Mouse (Mus musculus) lung, embryonic 15.5 days (tissue): ENCODE data around the gene Pou2af1. TPM values are rescaled to one million over a fixed set of nuclear protein-coding genes. Genes with fewer than 3 reads are reported as not detected.

Experiments used
- ATAC-seq: fragments of 200-750 bp; cut with Nextera tagmentation; 2 replicates; pipeline ENCODE4 v1.8.0; 2017; ENCODE audit warnings: moderate number of reproducible peaks, borderline replicate concordance; ENCODE audit not compliant: low FRiP score, low TSS enrichment; ENCODE audit errors: extremely low read depth
- H3K27ac ChIP-seq: fragments of 300-500 bp; sonication (generic); 2 replicates; pipeline ENCODE4 v1.5.1; 2015; ENCODE audit warnings: moderate library complexity, mild to moderate bottlenecking, inconsistent platforms
- H3K27me3 ChIP-seq: fragments of 300-500 bp; sonication (generic); 2 replicates; pipeline ENCODE4 v1.6.1; 2015; ENCODE audit warnings: inconsistent platforms
- H3K36me3 ChIP-seq: fragments of 300-500 bp; sonication (generic); 2 replicates; pipeline ENCODE4 v1.6.1; 2015; ENCODE audit warnings: inconsistent platforms
- H3K4me1 ChIP-seq: fragments of 300-500 bp; sonication (generic); 2 replicates; pipeline ENCODE4 v1.6.1; 2015; ENCODE audit warnings: inconsistent platforms
- H3K4me2 ChIP-seq: fragments of 300-500 bp; sonication (generic); 2 replicates; pipeline ENCODE4 v1.6.1; 2015; ENCODE audit warnings: inconsistent platforms, mild to moderate bottlenecking, moderate library complexity
- H3K4me3 ChIP-seq: fragments of 300-500 bp; sonication (generic); 2 replicates; pipeline ENCODE4 v1.5.1; 2015; ENCODE audit warnings: mild to moderate bottlenecking, inconsistent platforms
- H3K9ac ChIP-seq: fragments of 300-500 bp; sonication (generic); 2 replicates; pipeline ENCODE4 v1.6.1; 2015; ENCODE audit warnings: inconsistent platforms
- H3K9me3 ChIP-seq: fragments of 300-500 bp; sonication (generic); 2 replicates; pipeline ENCODE4 v1.6.1; 2016; ENCODE audit warnings: inconsistent platforms
- WGBS: fragments of 180-500 bp; shearing (Covaris S2); methylation state at CpG from one replicate; pipeline ENCODE4 v1.1.7; 2015; 5-methylcytosine and 5-hydroxymethylcytosine counted together
- polyA plus RNA-seq: library from polyadenylated mRNA; unstranded; fragments of >200 nt; fragmentation: Nextera tagmentation; extraction: Ambion mirVana; gene quantifications from 2 replicates; pipeline ENCODE4 v1.2.1, GENCODE M21; 2015

The Pou2af1 gene
- polyA plus RNA-seq, 1 experiment from 2014 or later: 0.30 TPM

DNA sequence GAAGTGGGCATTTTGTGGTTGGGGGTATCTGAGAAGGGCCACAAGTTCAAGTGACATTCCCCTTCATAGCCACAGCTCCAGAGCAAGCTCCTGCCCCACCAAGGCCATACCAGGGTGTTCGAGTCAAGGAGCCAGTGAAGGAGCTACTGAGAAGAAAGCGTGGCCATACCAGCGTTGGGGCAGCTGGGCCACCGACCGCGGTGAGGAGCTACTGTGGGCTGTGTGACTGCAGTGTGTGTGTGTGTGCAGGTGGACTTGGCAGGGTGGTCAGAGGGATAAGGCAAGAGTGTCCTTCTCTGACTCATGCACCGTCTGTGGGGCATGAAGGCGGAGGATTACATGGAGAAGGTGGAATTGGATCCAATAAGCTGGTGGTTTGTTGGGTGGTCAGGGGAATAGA is 18.7 kb downstream of the Pou2af1 start:
- H3K4me3 ChIP-seq: no peak overlapping the region
- no peaks in the 10 kb centered on the region for H3K4me1 ChIP-seq
- H3K27me3 ChIP-seq: no peaks in the 10 kb centered on the region
- no peak overlapping the region for H3K4me2 ChIP-seq
- H3K9ac ChIP-seq: no peak overlapping the region
- no peaks in the 10 kb centered on the region for H3K36me3 ChIP-seq
- 91% methylated on average over 8 of the region's 8 CpGs for WGBS
- no peak for ATAC-seq
- H3K9me3 ChIP-seq: no peaks in the 10 kb centered on the region
- H3K27ac ChIP-seq: no peak overlapping the region

DNA sequence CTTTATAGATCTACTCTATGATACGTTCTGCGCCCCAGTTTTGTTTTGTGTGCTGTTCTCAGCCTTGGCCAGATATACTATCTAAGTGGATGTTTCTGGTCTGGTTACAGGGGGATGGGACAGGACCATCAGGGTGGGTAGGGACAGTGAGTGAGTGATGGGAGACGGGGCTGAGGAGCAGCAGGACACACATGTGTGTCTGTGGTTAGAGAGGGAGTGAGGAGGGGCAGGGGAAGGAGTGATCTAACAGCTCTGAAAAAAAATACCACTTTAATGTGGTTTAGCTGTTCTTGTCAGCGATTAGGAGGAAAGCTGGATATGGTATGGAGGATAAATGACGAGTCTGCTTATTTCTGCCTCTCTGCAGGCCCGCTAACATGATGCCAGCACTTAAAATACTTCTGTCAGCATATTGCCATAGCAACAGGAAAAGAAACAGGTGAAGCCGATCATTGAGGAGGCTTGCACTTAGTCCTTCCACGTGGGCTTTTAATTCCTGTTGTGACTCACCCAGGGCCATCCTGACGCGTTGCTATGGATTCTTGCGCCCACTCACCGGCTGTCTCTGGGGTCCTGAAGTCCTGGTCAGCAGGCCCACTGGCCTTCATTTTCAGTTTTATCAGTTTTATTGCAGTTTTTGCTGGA is 25.4 kb downstream of the Pou2af1 start:
- no peak overlapping the region for H3K27ac ChIP-seq
- ATAC-seq: no peak
- 44% methylated on average over 12 of the region's 12 CpGs for WGBS
- no peak overlapping the region for H3K9ac ChIP-seq
- no peak overlapping the region for H3K4me3 ChIP-seq
- H3K27me3 ChIP-seq: no peaks in the 10 kb centered on the region
- H3K9me3 ChIP-seq: no peaks in the 10 kb centered on the region
- no peaks in the 10 kb centered on the region for H3K4me1 ChIP-seq
- H3K36me3 ChIP-seq: no peaks in the 10 kb centered on the region
- H3K4me2 ChIP-seq: no peak overlapping the region

DNA sequence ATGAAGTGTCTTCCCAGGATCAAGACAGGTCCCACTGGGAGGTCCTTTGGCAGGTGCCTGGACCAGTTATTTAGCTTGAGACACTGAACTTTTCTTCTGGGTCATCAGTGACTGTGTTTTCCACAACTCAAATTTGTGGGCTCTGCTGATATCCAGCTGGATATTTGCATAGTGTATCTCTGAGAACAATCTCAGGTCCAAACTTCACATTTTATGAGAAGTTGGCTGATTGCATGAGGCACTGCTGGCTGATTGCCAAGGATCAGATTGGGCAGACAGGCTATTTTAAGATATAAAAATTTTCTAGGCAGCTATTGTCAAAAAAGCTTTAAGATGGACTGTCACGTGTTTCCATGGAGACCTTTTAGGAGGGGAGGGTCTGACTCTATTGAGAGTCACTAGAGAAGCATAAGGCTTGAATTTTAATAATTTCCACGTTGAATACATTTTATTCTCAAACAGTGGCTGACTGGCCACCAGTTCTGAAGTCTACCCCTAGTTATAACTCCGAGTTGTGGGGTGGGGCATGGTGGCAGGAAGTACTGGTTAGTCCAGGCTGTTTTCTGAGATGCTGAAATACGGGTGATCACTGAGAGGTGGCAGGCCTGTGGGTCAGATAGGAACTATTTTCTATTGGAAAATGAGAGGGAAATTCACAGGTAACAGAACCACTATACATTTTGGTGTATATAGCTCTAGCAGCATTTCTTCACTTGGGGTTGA is 43.4 kb downstream of the Pou2af1 start:
- no peaks in the 10 kb centered on the region for H3K36me3 ChIP-seq
- H3K4me1 ChIP-seq: no peaks in the 10 kb centered on the region
- no peak overlapping the region for H3K4me3 ChIP-seq
- no peak overlapping the region for H3K9ac ChIP-seq
- H3K4me2 ChIP-seq: no peak overlapping the region
- no peaks in the 10 kb centered on the region for H3K27me3 ChIP-seq
- H3K27ac ChIP-seq: no peak overlapping the region
- no peak for ATAC-seq
- H3K9me3 ChIP-seq: no peaks in the 10 kb centered on the region
- 52% methylated on average over 4 of the region's 4 CpGs for WGBS

DNA sequence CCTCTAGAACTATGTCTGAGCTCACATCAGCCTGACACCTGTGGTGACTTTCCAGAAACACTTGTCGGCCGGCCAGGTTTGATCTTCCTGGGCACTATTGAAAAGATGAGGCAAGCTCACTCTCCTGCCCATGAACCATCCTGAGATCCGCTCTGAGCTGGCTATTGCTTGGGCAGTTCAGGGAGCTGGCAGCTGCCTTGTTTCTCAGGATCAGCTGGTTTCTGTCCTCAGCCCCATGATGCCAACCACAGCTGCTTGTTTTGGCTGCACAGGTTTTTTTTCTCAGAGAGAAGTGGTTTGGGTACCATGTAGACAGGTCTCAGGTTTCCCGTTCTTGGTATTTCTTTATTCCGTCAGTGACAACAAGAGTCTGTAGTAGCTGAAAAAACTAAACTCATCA is 44.9 kb downstream of the Pou2af1 start:
- ATAC-seq: no peak
- Histone ChIP-seq H3K36me3 (no peaks in the 10 kb centered on the region), H3K27me3 (no peaks in the 10 kb centered on the region), H3K4me3 (no peak overlapping the region), H3K27ac (no peak overlapping the region), H3K9me3 (no peaks in the 10 kb centered on the region), H3K4me2 (no peak overlapping the region), H3K4me1 (no peaks in the 10 kb centered on the region), H3K9ac (no peak overlapping the region)
- 82% methylated on average over 5 of the region's 5 CpGs for WGBS

DNA sequence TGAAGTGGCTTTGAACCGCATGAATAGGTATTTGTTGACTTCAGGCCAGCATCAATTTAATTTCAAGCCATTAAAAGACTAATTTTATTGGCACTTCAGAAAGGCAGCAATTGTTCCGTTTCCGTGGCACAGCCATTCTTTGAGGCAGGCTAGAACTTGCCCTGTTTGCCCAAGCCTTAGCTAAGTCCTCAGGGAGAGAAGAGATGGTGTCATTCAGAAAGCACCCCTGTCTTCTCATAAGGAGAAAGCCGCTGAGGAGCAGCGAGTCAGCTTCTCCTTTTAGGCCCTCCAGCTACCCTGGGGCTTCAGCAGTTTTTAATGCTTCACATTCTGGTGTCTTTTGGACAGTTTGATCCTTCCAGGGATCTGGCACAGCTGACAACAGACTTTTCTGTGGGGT is 55.3 kb downstream of the Pou2af1 start:
- Histone ChIP-seq H3K4me2 (no peak overlapping the region), H3K27ac (no peak overlapping the region), H3K4me1 (peaks cover 16% of the 10 kb centered on the region), H3K27me3 (no peaks in the 10 kb centered on the region), H3K9me3 (no peaks in the 10 kb centered on the region), H3K9ac (no peak overlapping the region), H3K4me3 (no peak overlapping the region), H3K36me3 (no peaks in the 10 kb centered on the region)
- WGBS: 71% methylated on average over 5 of the region's 5 CpGs
- no peak for ATAC-seq

GRCm38 (mm10) chr9:51271073-51271472 is 57.6 kb downstream of the Pou2af1 start:
- ATAC-seq: no peak
- Histone ChIP-seq H3K36me3 (no peaks in the 10 kb centered on the region), H3K27ac (no peak overlapping the region), H3K4me3 (no peak overlapping the region), H3K4me2 (no peak overlapping the region), H3K9ac (no peak overlapping the region), H3K9me3 (no peaks in the 10 kb centered on the region), H3K4me1 (peaks cover 31% of the 10 kb centered on the region), H3K27me3 (no peaks in the 10 kb centered on the region)
- WGBS: 78% methylated on average over 8 of the region's 8 CpGs

- no peaks in the 10 kb centered on the region for H3K27me3 ChIP-seq
- WGBS: 48% methylated on average over 5 of the region's 5 CpGs
- H3K36me3 ChIP-seq: no peaks in the 10 kb centered on the region
- no peaks in the 10 kb centered on the region for H3K9me3 ChIP-seq
- H3K4me3 ChIP-seq: no peak overlapping the region
- peaks cover 31% of the 10 kb centered on the region for H3K4me1 ChIP-seq
- ATAC-seq: no peak
- no peak overlapping the region for H3K4me2 ChIP-seq
- no peak overlapping the region for H3K27ac ChIP-seq
- no peak overlapping the region for H3K9ac ChIP-seq
Observed at GRCm38 (mm10) chr9:51272102-51272501, 58.6 kb downstream of the Pou2af1 start.

DNA sequence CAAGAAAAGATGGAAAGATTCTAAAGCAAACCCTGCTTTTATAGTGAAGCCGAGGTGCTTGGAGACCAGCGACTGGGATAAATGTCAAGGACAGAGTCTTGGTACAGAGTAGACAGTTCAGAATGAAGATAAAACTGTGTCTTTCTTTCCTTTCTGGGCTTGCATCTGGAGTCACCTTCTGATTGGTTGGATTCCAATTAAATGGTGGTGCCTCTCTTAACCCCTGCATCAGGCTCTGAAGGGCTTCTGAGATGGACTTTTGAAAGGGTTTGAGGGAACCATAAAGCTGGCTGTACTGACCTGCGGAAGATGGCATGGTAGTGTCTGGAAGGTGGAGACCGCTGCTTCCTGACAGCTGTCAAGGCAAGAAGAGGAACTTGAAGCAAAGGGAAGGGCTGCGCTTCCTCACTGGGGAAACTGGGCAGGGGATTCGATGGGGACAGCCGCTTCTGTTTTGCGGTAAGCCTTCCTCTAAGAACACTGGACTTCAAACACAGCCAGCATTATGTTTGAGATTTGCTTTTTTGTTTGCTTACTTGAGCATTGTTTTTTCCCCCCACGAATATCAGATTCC is 60.2 kb downstream of the Pou2af1 start:
- H3K27ac ChIP-seq: no peak overlapping the region
- H3K4me3 ChIP-seq: no peak overlapping the region
- H3K27me3 ChIP-seq: no peaks in the 10 kb centered on the region
- H3K9ac ChIP-seq: no peak overlapping the region
- ATAC-seq: no peak
- 59% methylated on average over 9 of the region's 9 CpGs for WGBS
- H3K4me2 ChIP-seq: no peak overlapping the region
- no peaks in the 10 kb centered on the region for H3K36me3 ChIP-seq
- no peaks in the 10 kb centered on the region for H3K9me3 ChIP-seq
- H3K4me1 ChIP-seq: peaks cover 39% of the 10 kb centered on the region

DNA sequence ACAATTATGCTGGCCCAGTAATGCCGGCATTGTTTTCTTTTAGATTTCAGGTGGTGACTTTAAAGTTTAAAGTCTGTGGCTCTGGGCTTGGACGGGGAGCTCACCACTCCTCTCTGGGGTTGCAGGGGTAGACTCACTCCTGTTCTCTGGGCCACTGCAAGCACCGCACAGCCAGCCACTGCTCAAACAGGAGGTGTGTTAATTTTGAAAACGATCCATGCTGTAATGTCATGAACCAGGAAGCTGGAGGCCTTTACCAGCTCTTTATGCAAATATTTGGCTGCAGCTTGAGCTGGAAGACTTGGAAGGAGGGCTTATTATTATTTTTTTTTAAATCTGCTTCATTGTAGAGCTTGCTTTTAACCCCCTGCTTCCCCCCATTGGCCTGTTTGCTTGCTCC is 61.2 kb downstream of the Pou2af1 start:
- 15% methylated on average over 4 of the region's 4 CpGs for WGBS
- H3K36me3 ChIP-seq: no peaks in the 10 kb centered on the region
- no peak for ATAC-seq
- H3K27ac ChIP-seq: peak overlapping the region; percentile 38
- no peak overlapping the region for H3K9ac ChIP-seq
- H3K27me3 ChIP-seq: no peaks in the 10 kb centered on the region
- H3K4me2 ChIP-seq: no peak overlapping the region
- H3K4me3 ChIP-seq: no peak overlapping the region
- H3K9me3 ChIP-seq: no peaks in the 10 kb centered on the region
- peaks cover 45% of the 10 kb centered on the region for H3K4me1 ChIP-seq

- 17% methylated on average over 13 of the region's 13 CpGs for WGBS
- no peaks in the 10 kb centered on the region for H3K36me3 ChIP-seq
- ATAC-seq: peak; percentile 2; the same call in 1 of the 2 replicates
Observed at GRCm38 (mm10) chr9:51277834-51278498, 64.5 kb downstream of the Pou2af1 start.

DNA sequence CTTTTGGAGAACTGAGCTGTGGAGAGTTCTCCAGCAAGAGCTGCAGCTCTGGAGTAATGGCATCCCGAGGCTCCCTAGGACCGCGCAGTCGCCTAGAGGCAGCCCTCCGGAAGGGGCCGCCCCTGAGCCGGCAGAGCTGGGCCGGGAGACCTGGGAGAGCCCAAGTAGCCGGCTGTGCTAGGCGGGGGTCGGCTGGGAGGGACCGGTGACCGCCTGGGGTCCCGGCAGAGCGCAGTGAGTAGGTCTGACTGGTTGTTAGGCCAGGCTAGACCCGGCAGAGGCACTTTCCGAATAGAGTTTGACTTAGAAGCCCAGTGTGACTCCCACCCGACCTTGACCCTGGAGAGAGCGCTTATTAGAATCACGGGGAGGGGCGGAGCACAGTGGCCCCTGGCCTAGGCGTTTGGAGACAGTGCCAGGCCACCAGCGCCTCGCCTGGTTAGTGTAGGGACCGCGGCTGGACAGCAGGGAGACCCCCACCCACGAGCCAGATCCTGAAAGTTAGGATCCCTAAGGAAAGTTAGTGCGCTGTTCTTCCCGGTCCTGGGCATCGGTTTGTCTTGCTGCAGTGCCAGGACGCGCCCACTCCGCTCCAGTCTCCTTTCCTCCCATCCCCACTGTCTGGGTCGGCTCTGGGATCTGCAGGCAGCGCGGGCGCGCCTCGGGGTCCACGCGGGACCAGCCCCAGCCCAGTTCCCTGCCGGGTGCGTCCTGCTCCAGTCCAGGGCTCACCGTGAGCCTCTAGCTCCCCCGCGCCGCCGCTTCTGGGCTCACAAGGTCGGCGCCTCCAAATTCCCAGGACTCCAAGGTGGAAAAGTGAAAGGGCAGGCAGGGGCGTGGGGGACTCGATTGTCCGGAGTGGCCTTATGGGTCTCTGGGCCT is 65.2 kb downstream of the Pou2af1 start, which contains the start of gene Colca2:
TSS of gene Colca2 (minus strand) at position 70 of the 882 bp plus-strand sequence.
- WGBS: under 1% methylated on average over 53 of the region's 53 CpGs
- peaks cover 5% of the 10 kb centered on the region; the same call in 1 of the 2 replicates for H3K27me3 ChIP-seq
- no peaks in the 10 kb centered on the region for H3K36me3 ChIP-seq
- H3K27ac ChIP-seq: peak within 1 kb of the TSS; percentile 87
- H3K9ac ChIP-seq: peak within 1 kb of the TSS; percentile 56
- peaks cover 30% of the 10 kb centered on the region for H3K4me1 ChIP-seq
- H3K9me3 ChIP-seq: no peaks in the 10 kb centered on the region
- peak within 1 kb of the TSS; percentile 86 for H3K4me2 ChIP-seq
- peak within 1 kb of the TSS; percentile 56 for H3K4me3 ChIP-seq
- peak; percentile 97 for ATAC-seq

More at GRCm38 (mm10) chr9:51277834-51278498, 64.5 kb downstream of the Pou2af1 start:
- H3K9ac ChIP-seq: peak overlapping the region; percentile 56
- H3K4me2 ChIP-seq: peak overlapping the region; percentile 86
- peak overlapping the region; percentile 56 for H3K4me3 ChIP-seq
- H3K9me3 ChIP-seq: no peaks in the 10 kb centered on the region
- peaks cover 5% of the 10 kb centered on the region; the same call in 1 of the 2 replicates for H3K27me3 ChIP-seq
- H3K27ac ChIP-seq: peak overlapping the region; percentile 87
- peaks cover 38% of the 10 kb centered on the region for H3K4me1 ChIP-seq
